Mouse (Mus musculus) lung, postnatal 0 days (tissue): ENCODE measurements around the gene Slc38a10.

Experiments
- CTCF ChIP-seq: IDR thresholded peaks from 2 replicates; pipeline ENCODE4 v1.5.1; 2016; ENCODE audit warnings: antibody characterized with exemption, mild to moderate bottlenecking
- EP300 ChIP-seq: IDR thresholded peaks from 2 replicates; pipeline ENCODE4 v1.6.1; 2016; ENCODE audit warnings: antibody characterized with exemption, mild to moderate bottlenecking, control low read depth

GRCm38 (mm10) chr11:120200621-120201020, 49.5 kb upstream of the Slc38a10 start:
- TF ChIP-seq CTCF (no peak), EP300 (no peak)
